Mouse (Mus musculus): ENCODE measurements at regions not wholly inside any gene's neighbourhood (a gene's known extent, or its start where the extent isn't known, plus 50 kb on each side); places are given as distances from the start of the nearest gene placed in this dataset.

GRCm38 (mm10) chr4:75386271-75386938 lies 108.3 kb upstream of the Dmac1 start:
- no peaks in the 10 kb centered on the region for H3K27me3 ChIP-seq (ENCODE audit: control insufficient read depth, insufficient read depth, low read length)
- DNase-seq = no peak
- H3K36me3 ChIP-seq (ENCODE audit: control insufficient read depth, insufficient read depth, low read length) = no peaks in the 10 kb centered on the region
- no peak for TF ChIP-seq POLR2A (IDR thresholded peaks at IDR 0.05; ENCODE audit: control insufficient read depth, extremely low read depth, insufficient read depth, low read length, poor library complexity)
- WGBS = 88% methylated on average over 3 of the region's 3 CpGs
- no peaks in the 10 kb centered on the region for H3K4me1 ChIP-seq (replicated peaks; ENCODE audit: control insufficient read depth, insufficient read depth, low read length)
- no peak overlapping the region for H3K27ac ChIP-seq (ENCODE audit: control insufficient read depth, insufficient read depth, low read length)
- no peak overlapping the region for H3K4me3 ChIP-seq (ENCODE audit: control insufficient read depth, insufficient read depth, low read length)

- WGBS = 96% methylated on average over 2 of the region's 2 CpGs
- Histone ChIP-seq H3K4me3 (ENCODE audit: control insufficient read depth, insufficient read depth, low read length) (no peak overlapping the region), H3K27me3 (ENCODE audit: control insufficient read depth, insufficient read depth, low read length) (no peaks in the 10 kb centered on the region)
Observed at GRCm38 (mm10) chr4:75359496-75359895, 81.4 kb upstream of the Dmac1 start.

GRCm38 (mm10) chr4:75355621-75356020 lies 77.5 kb upstream of the Dmac1 start:
- Histone ChIP-seq H3K4me3 (ENCODE audit: control insufficient read depth, insufficient read depth, low read length) (no peak overlapping the region), H3K36me3 (ENCODE audit: control insufficient read depth, insufficient read depth, low read length) (no peaks in the 10 kb centered on the region), H3K27ac (ENCODE audit: control insufficient read depth, insufficient read depth, low read length) (no peak overlapping the region), H3K27me3 (ENCODE audit: control insufficient read depth, insufficient read depth, low read length) (no peaks in the 10 kb centered on the region), H3K4me1 (replicated peaks; ENCODE audit: control insufficient read depth, insufficient read depth, low read length) (no peaks in the 10 kb centered on the region)
- 95% methylated on average over 7 of the region's 9 CpGs for WGBS
- DNase-seq = no peak
- TF ChIP-seq CTCF (IDR thresholded peaks at IDR 0.05; ENCODE audit: borderline replicate concordance, control insufficient read depth, extremely low read depth, insufficient read depth, low read length, poor library complexity) = no peak
- TF ChIP-seq POLR2A (IDR thresholded peaks at IDR 0.05; ENCODE audit: control insufficient read depth, extremely low read depth, insufficient read depth, low read length, poor library complexity) = no peak

More at GRCm38 (mm10) chr4:75359496-75359895, 81.4 kb upstream of the Dmac1 start:
- Histone ChIP-seq H3K27ac (ENCODE audit: control insufficient read depth, insufficient read depth, low read length) (no peak overlapping the region), H3K36me3 (ENCODE audit: control insufficient read depth, insufficient read depth, low read length) (no peaks in the 10 kb centered on the region), H3K4me1 (replicated peaks; ENCODE audit: control insufficient read depth, insufficient read depth, low read length) (no peaks in the 10 kb centered on the region)
- no peak for DNase-seq
- no peak for TF ChIP-seq CTCF (IDR thresholded peaks at IDR 0.05; ENCODE audit: borderline replicate concordance, control insufficient read depth, extremely low read depth, insufficient read depth, low read length, poor library complexity)
- TF ChIP-seq POLR2A (IDR thresholded peaks at IDR 0.05; ENCODE audit: control insufficient read depth, extremely low read depth, insufficient read depth, low read length, poor library complexity) = no peak

GRCm38 (mm10) chr4:75334496-75334895 lies 56.4 kb upstream of the Dmac1 start:
- H3K4me1 ChIP-seq (replicated peaks; ENCODE audit: control insufficient read depth, insufficient read depth, low read length) = no peaks in the 10 kb centered on the region
- TF ChIP-seq POLR2A (IDR thresholded peaks at IDR 0.05; ENCODE audit: control insufficient read depth, extremely low read depth, insufficient read depth, low read length, poor library complexity) (no peak), CTCF (IDR thresholded peaks at IDR 0.05; ENCODE audit: borderline replicate concordance, control insufficient read depth, extremely low read depth, insufficient read depth, low read length, poor library complexity) (no peak)
- H3K36me3 ChIP-seq (ENCODE audit: control insufficient read depth, insufficient read depth, low read length) = no peaks in the 10 kb centered on the region
- no peaks in the 10 kb centered on the region for H3K27me3 ChIP-seq (ENCODE audit: control insufficient read depth, insufficient read depth, low read length)
- no peak overlapping the region for H3K27ac ChIP-seq (ENCODE audit: control insufficient read depth, insufficient read depth, low read length)
- WGBS = 93% methylated on average over 2 of the region's 2 CpGs
- no peak for DNase-seq
- H3K4me3 ChIP-seq (ENCODE audit: control insufficient read depth, insufficient read depth, low read length) = no peak overlapping the region

GRCm38 (mm10) chr4:75332791-75333190 lies 54.7 kb upstream of the Dmac1 start:
- no peak for TF ChIP-seq POLR2A (IDR thresholded peaks at IDR 0.05; ENCODE audit: control insufficient read depth, extremely low read depth, insufficient read depth, low read length, poor library complexity)
- 89% methylated on average over 5 of the region's 5 CpGs for whole genome bisulfite sequencing
- H3K4me1 ChIP-seq (replicated peaks; ENCODE audit: control insufficient read depth, insufficient read depth, low read length) = no peaks in the 10 kb centered on the region
- H3K27ac ChIP-seq (ENCODE audit: control insufficient read depth, insufficient read depth, low read length) = no peak overlapping the region
- no peaks in the 10 kb centered on the region for H3K27me3 ChIP-seq (ENCODE audit: control insufficient read depth, insufficient read depth, low read length)
- no peaks in the 10 kb centered on the region for H3K36me3 ChIP-seq (ENCODE audit: control insufficient read depth, insufficient read depth, low read length)
- no peak overlapping the region for H3K4me3 ChIP-seq (ENCODE audit: control insufficient read depth, insufficient read depth, low read length)
- no peak for DNase-seq

- Histone ChIP-seq H3K27ac (ENCODE audit: control insufficient read depth, insufficient read depth, low read length) (no peak overlapping the region), H3K4me1 (replicated peaks; ENCODE audit: control insufficient read depth, insufficient read depth, low read length) (no peaks in the 10 kb centered on the region), H3K4me3 (ENCODE audit: control insufficient read depth, insufficient read depth, low read length) (no peak overlapping the region), H3K27me3 (ENCODE audit: control insufficient read depth, insufficient read depth, low read length) (no peaks in the 10 kb centered on the region), H3K36me3 (ENCODE audit: control insufficient read depth, insufficient read depth, low read length) (no peaks in the 10 kb centered on the region)
- no peak for DNase-seq
- 91% methylated on average over 6 of the region's 6 CpGs for WGBS
- TF ChIP-seq CTCF (IDR thresholded peaks at IDR 0.05; ENCODE audit: borderline replicate concordance, control insufficient read depth, extremely low read depth, insufficient read depth, low read length, poor library complexity) (no peak), POLR2A (IDR thresholded peaks at IDR 0.05; ENCODE audit: control insufficient read depth, extremely low read depth, insufficient read depth, low read length, poor library complexity) (no peak)
Observed at GRCm38 (mm10) chr4:75329511-75330171, 51.5 kb upstream of the Dmac1 start.
